ENCODE assay signal across 9 mouse cellular contexts in the genomic region with DNA sequence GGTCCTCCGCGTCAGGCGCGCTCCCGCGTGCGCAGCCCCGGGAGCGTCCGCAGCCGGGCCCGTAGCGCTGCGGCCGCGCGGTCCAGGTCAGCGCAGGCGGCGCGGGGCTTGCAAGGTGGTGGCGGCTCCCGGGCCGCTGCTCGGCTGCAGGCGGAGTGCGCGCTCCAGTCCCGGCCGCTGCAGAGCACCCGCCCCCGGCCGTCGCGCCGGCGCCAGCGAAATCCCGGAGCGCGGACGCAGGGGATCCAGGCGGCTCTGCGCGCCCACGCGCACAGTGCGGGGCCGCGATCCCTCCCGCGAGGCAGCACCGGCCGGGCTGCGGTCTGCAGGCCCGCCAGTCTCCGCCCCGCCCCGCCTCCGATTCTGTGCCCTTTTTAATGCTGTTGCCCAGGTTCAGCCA. TPM values are rescaled to one million over a fixed set of nuclear protein-coding genes. Genes with fewer than 3 reads are reported as not detected.
A peak's percentile ranks its signal among the peaks of the same experiment; 100 is the strongest.
DNase-seq lines count a peak whose midpoint lies in the region; ATAC-seq and TF ChIP-seq lines count a peak whose summit lies in the region.
"Had no signal": no experiment of that assay in that cellular context is flagged by ENCODE, and none has a peak within 500 bp of the region (broad histone marks: within the 10 kb centered on the region; RNA-seq: fewer than 3 reads in every experiment).

A gene (minus strand): TSS at position 146 of the 400 bp plus-strand sequence.

- peak; percentile 91 for DNase-seq in 3134 (ENCODE audit: extremely low read depth, insufficient read length, low spot score)
- peak; percentile 66 to 74 for DNase-seq in adrenal gland, postnatal 4 days (ENCODE audit: low spot score in 2 of 2)
- DNase-seq in heart, adult 8-10 months (ENCODE audit: low spot score), result peak; percentile 76
- peak; percentile 77 to 79 for DNase-seq in kidney, adult 8-10 months
- DNase-seq in limb, embryonic 14.5 days (ENCODE audit: low spot score), result peak; percentile 86
- peak; percentile 28 to 59 for DNase-seq in spleen, postnatal 14 days (ENCODE audit: low spot score in 2 of 2)

- H3K9ac ChIP-seq in embryonic facial prominence, embryonic 13.5 days, result peak within 1 kb of the TSS; percentile 98
- peak within 1 kb of the TSS; percentile 95 for H3K9ac ChIP-seq in limb, embryonic 14.5 days (ENCODE audit: low read depth, low read length, severe bottlenecking)
- peak within 1 kb of the TSS; percentile 82 for H3K9ac ChIP-seq in midbrain, embryonic 16.5 days (ENCODE audit: low read depth, low read length)

- ATAC-seq in embryonic facial prominence, embryonic 13.5 days (ENCODE audit: insufficient number of reproducible peaks, insufficient read depth, low FRiP score, low TSS enrichment, low read depth), result peak; percentile 91
- peak; percentile 86 for ATAC-seq in limb, embryonic 14.5 days (ENCODE audit: low FRiP score, low read depth)
- peak; percentile 97 for ATAC-seq in midbrain, embryonic 16.5 days

- peaks cover 36% of the 10 kb centered on the region for H3K4me1 ChIP-seq in embryonic facial prominence, embryonic 13.5 days
- H3K4me1 ChIP-seq in limb, embryonic 14.5 days (ENCODE audit: control insufficient read depth, insufficient read depth, low read length), result peaks cover 30% of the 10 kb centered on the region
- peaks cover 25% of the 10 kb centered on the region for H3K4me1 ChIP-seq in midbrain, embryonic 16.5 days (ENCODE audit: control insufficient read depth, insufficient read depth, low read length)

- no peaks in the 10 kb centered on the region for H3K27me3 ChIP-seq in embryonic facial prominence, embryonic 13.5 days
- no peaks in the 10 kb centered on the region for H3K27me3 ChIP-seq in limb, embryonic 14.5 days (ENCODE audit: control insufficient read depth, insufficient read depth, low read length)
- H3K27me3 ChIP-seq in midbrain, embryonic 16.5 days (ENCODE audit: control insufficient read depth, insufficient read depth, low read depth, low read length), result no peaks in the 10 kb centered on the region

- peak within 1 kb of the TSS; percentile 98 for H3K27ac ChIP-seq in embryonic facial prominence, embryonic 13.5 days
- peak within 1 kb of the TSS; percentile 96 for H3K27ac ChIP-seq in limb, embryonic 14.5 days (replicated peaks; ENCODE audit: low read depth, low read length)
- H3K27ac ChIP-seq in midbrain, embryonic 16.5 days (ENCODE audit: low read length), result peak within 1 kb of the TSS; percentile 84

- peak within 1 kb of the TSS; percentile 81 for H3K4me2 ChIP-seq in embryonic facial prominence, embryonic 13.5 days
- H3K4me2 ChIP-seq in limb, embryonic 14.5 days (replicated peaks; ENCODE audit: low read depth, low read length, severe bottlenecking), result peak within 1 kb of the TSS; percentile 84
- peak within 1 kb of the TSS; percentile 60 for H3K4me2 ChIP-seq in midbrain, embryonic 16.5 days (ENCODE audit: low read length)

- peak within 1 kb of the TSS; percentile 94 for H3K4me3 ChIP-seq in embryonic facial prominence, embryonic 13.5 days
- H3K4me3 ChIP-seq in limb, embryonic 14.5 days (replicated peaks; ENCODE audit: low read length), result peak within 1 kb of the TSS; percentile 76
- peak within 1 kb of the TSS; percentile 72 for H3K4me3 ChIP-seq in midbrain, embryonic 16.5 days (ENCODE audit: low read depth, low read length)

- TF ChIP-seq POLR2A in limb, embryonic 14.5 days (IDR thresholded peaks at IDR 0.05; ENCODE audit: borderline replicate concordance, extremely low read depth, insufficient read depth, insufficient read length), result peak; percentile 21; the same call in 1 of the 2 replicates

- under 1% methylated on average over 60 of the region's 60 CpGs for WGBS in embryonic facial prominence, embryonic 13.5 days
- under 1% methylated on average over 41 of the region's 60 CpGs for WGBS in limb, embryonic 14.5 days
- 0% methylated on average over 51 of the region's 60 CpGs for WGBS in midbrain, embryonic 16.5 days

- H3K36me3 ChIP-seq in embryonic facial prominence, embryonic 13.5 days, result no peaks in the 10 kb centered on the region
- no peaks in the 10 kb centered on the region; the same call in none of the 2 replicates for H3K36me3 ChIP-seq in limb, embryonic 14.5 days (ENCODE audit: control insufficient read depth, insufficient read depth, low read length)
- no peaks in the 10 kb centered on the region for H3K36me3 ChIP-seq in midbrain, embryonic 16.5 days (ENCODE audit: control insufficient read depth, insufficient read depth, low read length)
- H3K36me3 ChIP-seq: G1E had no signal

- H3K9me3 ChIP-seq in embryonic facial prominence, embryonic 13.5 days, result no peaks in the 10 kb centered on the region
- H3K9me3 ChIP-seq in limb, embryonic 14.5 days (ENCODE audit: control insufficient read depth, low read length), result no peaks in the 10 kb centered on the region
- H3K9me3 ChIP-seq in midbrain, embryonic 16.5 days (replicated peaks; ENCODE audit: control insufficient read depth, low read length, poor library complexity, severe bottlenecking), result no peaks in the 10 kb centered on the region

RNA-seq across cellular contexts. Expression of the gene that starts here (rescaled TPM):
- total RNA-seq in adrenal gland, postnatal 4 days (2021), result 10 to 100 TPM; 30.2 to 30.4 TPM
- polyA plus RNA-seq in embryonic facial prominence, embryonic 13.5 days (2015; fragmentation: Nextera tagmentation; extraction: Ambion mirVana), result 46.5 and 58.2 TPM in 2 replicates
- total RNA-seq in heart, adult 8-10 months (2022), result 10 to 100 TPM; 10.8 to 18.3 (median 15.4) TPM
- 31.4 and 36.6 TPM in 2 replicates for polyA plus RNA-seq in limb, embryonic 14.5 days (2012; rRNA removed)
- polyA plus RNA-seq in limb, embryonic 14.5 days (2014; fragmentation: Nextera tagmentation; extraction: Ambion mirVana), result 54.0 and 64.2 TPM in 2 replicates
- polyA plus RNA-seq in midbrain, embryonic 16.5 days (2015; fragmentation: Nextera tagmentation; extraction: Ambion mirVana), result 13.5 and 14.0 TPM in 2 replicates
- polyA plus RNA-seq: G1E had no signal

Comparison
In these comparisons a context has a peak if more than half of its experiments do, and no peak if none do; other contexts are left out.
1. Peak in every context shown above with its lines: DNase-seq, ATAC-seq, H3K4me3 ChIP-seq and H3K27ac ChIP-seq.